Mouse (Mus musculus): ENCODE results near the gene Plcd3.
A peak's percentile ranks its signal among the peaks of the same experiment; 100 is the strongest.

Plcd3 gene

GRCm38 (mm10) chr11:103096979-103097894, 4.2 kb downstream of the Plcd3 start:
- DNase-seq (ENCODE audit: low spot score) = peak; percentile 30

DNA sequence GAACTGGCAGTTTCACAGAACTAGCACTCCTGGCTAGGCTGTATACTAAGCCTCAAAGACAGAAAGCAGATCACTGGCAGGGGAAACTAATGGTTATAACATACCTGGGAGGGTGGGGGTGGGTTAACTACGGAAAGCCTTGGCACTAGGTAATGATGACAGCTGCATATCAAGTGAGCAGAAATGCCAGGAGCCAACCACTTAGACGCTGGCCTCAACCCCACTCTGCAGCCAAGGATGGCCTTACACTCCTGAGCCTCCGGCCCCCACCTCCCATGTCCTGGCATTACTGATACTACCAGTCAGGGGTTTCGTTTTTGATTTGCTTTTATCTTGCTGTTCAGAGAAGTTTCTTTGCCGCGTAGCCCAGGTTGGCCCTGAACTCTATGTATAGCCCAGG, 5.7 kb downstream of the Plcd3 start:
- no peak for DNase-seq (ENCODE audit: low spot score)

GRCm38 (mm10) chr11:103095107-103095670, 6.3 kb downstream of the Plcd3 start:
- peak; percentile 9 for DNase-seq (ENCODE audit: low spot score)

- DNase-seq (ENCODE audit: low spot score) = peak; percentile 31
Observed at GRCm38 (mm10) chr11:103093862-103094833, 7.3 kb downstream of the Plcd3 start.

- no peak for DNase-seq (ENCODE audit: low spot score)
Observed at GRCm38 (mm10) chr11:103093306-103093705, 8.2 kb downstream of the Plcd3 start.

DNA sequence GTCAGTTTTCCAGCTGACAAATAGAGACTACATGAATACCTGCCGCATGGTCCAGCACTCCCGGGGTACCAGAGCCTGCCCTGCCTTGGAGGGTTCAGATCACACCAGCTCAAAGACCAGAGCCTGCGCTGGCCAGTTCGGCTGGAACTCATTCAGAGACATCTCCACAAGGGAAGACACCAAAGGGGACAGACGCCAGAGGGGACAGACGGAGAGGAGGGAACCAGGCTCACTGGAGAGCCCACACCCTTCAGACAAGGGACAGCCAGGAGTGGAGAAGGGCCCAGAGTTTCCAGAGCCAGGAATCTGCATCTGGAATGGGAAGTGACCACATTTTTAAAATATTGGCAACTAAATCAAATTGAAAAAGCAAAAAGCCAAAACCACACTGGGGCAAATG, 19.8 kb downstream of the Plcd3 start:
- no peak for DNase-seq (ENCODE audit: low spot score)

DNA sequence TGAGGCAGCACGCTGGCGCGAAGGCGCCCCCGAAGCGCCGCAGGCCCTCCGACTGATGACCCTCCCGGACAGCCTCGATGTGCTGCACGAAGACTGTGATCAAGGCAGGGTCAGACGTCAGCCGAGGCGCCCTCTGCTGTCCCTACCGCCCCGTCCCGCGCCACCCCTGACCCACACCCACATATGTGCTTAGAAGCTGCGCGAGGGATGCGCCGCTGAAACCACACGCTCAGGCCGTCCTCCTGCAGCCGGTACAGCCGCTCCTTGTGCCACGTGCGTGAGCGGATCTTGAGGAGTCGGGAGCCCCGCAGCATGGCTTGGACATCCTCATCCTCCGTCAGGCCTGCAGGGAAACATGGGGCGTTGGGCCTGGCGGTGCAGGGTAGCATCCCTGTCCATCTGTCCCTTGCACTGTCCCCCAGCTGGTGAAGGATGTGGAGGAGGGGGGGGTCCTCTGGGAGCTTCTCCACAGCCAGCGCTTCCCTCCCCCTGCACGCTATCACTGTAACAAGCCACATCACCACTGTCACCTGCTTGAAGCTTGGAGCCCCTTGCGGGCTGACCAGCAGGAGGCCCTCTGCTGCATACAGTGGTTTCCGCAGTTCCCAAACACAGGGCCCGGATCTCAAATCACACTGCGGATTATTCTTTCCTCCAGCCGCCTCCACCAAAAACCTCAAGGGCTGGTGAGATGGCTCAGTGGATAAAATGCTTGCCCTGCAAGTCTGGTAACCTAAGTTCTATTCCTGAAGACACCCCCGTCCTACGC, 21.0 kb downstream of the Plcd3 start:
- DNase-seq (ENCODE audit: low spot score) = no peak

- no peak for DNase-seq (ENCODE audit: low spot score)
Observed at GRCm38 (mm10) chr11:103078131-103078530, 23.3 kb downstream of the Plcd3 start.

DNA sequence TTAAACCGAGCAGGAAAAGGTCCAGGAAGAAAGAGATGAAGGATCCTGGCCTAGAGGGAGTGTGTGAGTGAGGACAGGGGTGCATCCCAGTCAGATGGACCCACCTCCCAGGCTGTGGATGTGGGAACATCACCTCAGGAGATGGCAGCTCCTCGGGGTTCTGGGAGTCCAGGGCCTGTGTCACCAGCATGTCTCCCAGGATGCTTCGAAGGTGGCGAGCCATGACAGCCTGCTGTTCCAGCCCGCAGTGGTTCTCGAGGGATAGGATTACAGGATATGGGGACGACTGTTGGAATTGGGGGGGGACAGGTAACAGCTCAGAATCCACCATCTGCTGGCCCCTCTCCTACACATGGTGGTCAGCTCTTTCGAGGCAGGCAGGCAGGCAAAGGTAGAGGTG, 24.9 kb downstream of the Plcd3 start:
- DNase-seq (ENCODE audit: low spot score) = no peak

GRCm38 (mm10) chr11:103076010-103076409, 25.4 kb downstream of the Plcd3 start:
- no peak for DNase-seq (ENCODE audit: low spot score)

GRCm38 (mm10) chr11:103074796-103075323, 26.6 kb downstream of the Plcd3 start:
- DNase-seq (ENCODE audit: low spot score) = no peak

- no peak for DNase-seq (ENCODE audit: low spot score)
Observed at GRCm38 (mm10) chr11:103074121-103074650, 27.3 kb downstream of the Plcd3 start.

GRCm38 (mm10) chr11:103073671-103074070, 27.8 kb downstream of the Plcd3 start:
- DNase-seq (ENCODE audit: low spot score) = no peak

DNA sequence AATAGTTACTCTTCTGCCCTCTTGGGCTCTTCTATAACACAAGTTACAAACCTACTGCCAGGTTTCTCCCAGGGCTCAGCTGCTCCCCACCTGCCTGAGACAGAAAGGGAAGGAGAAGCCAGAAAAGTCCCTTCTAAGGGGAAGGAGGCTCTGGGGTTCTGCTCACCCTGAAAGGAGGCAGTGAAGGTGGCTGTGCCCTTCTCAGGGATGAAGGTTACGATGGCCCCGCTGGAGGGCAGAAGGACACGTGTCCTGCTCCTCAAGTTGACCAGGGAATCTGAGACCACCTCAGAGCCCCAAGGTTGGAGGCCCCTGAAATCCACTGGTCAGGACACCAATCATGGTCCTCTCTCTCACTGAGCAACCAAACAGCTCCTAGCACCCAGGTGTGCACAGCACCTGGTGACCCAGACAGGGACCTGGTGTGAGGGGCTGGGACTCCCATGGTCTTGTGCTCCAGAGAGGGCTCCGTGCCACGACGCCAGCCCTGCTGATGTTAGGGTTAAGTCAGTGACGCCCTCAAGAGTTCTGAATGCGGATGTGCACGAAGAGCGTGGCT, 31.1 kb downstream of the Plcd3 start:
- DNase-seq (ENCODE audit: low spot score) = no peak

DNA sequence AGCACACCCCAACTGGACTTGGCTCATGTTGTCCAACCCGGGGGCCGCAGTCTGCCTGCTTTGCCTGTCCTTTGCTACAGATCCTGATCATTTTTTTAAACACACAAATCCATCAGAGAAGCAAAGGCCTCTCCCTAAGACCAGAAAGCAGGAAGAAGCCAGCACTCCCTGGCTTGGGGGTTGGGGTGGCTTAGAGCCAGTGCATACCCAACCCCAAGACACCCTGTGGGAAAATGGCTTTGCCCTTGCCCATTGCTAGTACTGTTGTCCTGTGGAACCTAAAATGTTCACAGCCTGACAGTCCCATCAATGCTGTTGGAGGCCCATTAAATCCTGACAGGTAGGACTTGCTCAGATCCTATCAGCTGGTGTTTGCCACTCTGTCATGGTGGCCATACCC, 31.7 kb downstream of the Plcd3 start:
- no peak for DNase-seq (ENCODE audit: low spot score)

DNA sequence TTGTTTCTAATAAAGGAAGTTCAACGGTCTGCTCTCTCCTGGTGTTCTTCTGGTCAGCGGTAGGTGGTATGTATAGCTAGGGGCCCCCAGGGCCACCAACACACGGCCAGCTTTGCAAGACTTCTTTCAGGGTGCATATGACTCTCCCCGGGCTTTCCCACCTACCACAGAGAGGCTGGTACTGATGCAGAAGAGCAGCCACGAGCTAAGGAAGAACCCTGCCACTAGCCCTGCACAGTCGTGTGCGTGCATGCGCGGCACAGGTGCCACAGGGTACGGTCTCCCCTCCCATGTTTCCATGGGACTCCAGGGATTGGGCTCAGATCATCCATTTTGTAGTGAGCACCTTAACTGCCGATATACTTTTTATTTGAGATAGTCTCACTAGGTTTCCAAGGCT, 32.6 kb downstream of the Plcd3 start:
- no peak for DNase-seq (ENCODE audit: low spot score)

GRCm38 (mm10) chr11:103068272-103068671, 33.2 kb downstream of the Plcd3 start:
- no peak for DNase-seq (ENCODE audit: low spot score)

DNA sequence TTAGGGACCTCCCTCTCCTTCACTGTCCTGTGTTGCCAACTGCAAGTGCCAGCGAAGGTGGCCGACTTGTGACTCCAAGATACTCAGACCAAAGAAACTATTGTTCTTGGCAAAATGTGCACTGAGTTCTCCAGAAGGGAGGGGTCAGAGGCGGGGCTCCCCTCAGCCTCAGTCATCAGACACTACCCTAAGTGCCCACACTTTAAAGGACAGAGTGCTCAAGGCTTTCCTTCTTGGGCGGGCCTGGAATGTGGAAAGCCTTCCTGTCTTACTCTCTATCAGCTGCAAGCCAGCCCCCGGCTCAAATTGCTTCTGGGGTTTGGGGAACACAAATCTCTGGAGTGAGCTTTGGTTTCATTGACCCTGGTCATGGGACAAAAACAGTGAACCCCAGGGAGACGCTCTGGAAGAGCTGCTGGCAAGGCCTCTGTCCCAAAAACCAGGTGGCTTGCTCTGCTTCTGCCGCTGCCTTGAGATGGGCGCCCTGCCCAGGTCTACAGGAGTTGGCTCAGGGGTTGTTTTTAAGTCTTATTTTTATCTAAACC, 33.9 kb downstream of the Plcd3 start:
- no peak for DNase-seq (ENCODE audit: low spot score)

- no peak for DNase-seq (ENCODE audit: low spot score)
Observed at GRCm38 (mm10) chr11:103067051-103067361, 34.5 kb downstream of the Plcd3 start.

- no peak for DNase-seq (ENCODE audit: low spot score)
Observed at GRCm38 (mm10) chr11:103066191-103067050, 35.0 kb downstream of the Plcd3 start.
